Mouse (Mus musculus): Measurements from ENCODE around the gene Ms4a5. TPM values are rescaled to one million over a fixed set of nuclear protein-coding genes. Genes with fewer than 3 reads are reported as not detected.
"Not testable (repeated sequence)": the region's sequence is repeated elsewhere in the genome, so short reads cannot be mapped to it uniquely, and the experiment has no call there.

The Ms4a5 gene
- polyA plus RNA-seq, 1 experiment from 2014 or later, result not detected

DNA sequence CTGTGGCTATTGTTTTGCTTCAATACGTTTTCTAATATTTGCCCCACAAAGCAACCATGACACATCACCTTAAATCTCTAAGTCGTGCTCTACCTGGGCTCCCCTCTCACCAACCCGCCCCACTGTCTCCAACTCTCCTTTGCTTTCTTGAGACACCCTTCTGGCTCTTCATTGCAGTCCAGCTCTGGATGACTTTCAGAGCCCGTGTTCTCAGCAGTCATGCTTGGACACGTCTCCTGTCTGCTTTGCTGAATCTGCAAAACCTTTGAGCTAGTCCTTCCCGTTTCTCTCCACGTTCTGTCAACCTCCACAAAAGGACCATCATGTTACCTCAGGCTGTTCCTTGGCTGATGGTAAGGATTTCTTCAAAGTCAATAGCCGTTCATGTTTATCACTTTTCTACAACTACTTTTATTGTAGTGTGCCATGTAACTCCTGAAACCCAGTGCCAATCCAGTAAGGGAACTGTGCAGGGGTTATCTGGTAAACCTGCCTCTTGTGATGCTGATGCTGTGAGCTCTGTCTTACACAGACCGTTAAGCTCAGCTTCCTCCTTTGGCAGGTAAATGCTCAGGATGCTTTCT, 19.0 kb downstream of the Ms4a5 start:
- 86% methylated on average over 9 of the region's 9 CpGs for WGBS
- no peaks in the 10 kb centered on the region for H3K27me3 ChIP-seq
- no peak for ATAC-seq (ENCODE audit: low read depth)
- no peaks in the 10 kb centered on the region for H3K4me1 ChIP-seq (replicated peaks)
- no peaks in the 10 kb centered on the region for H3K36me3 ChIP-seq
- H3K4me2 ChIP-seq, result no peak overlapping the region
- no peaks in the 10 kb centered on the region for H3K9me3 ChIP-seq
- H3K4me3 ChIP-seq, result no peak overlapping the region
- no peak overlapping the region for H3K9ac ChIP-seq
- no peak overlapping the region for H3K27ac ChIP-seq (replicated peaks)

- no peak for ATAC-seq (ENCODE audit: low read depth)
Observed at GRCm38 (mm10) chr19:11263549-11263948, 20.1 kb downstream of the Ms4a5 start.

GRCm38 (mm10) chr19:11262932-11263331, 20.7 kb downstream of the Ms4a5 start:
- H3K36me3 ChIP-seq; H3K4me3 ChIP-seq; H3K4me1 ChIP-seq (replicated peaks); ATAC-seq (ENCODE audit: low read depth); H3K9ac ChIP-seq; H3K4me2 ChIP-seq; H3K9me3 ChIP-seq; H3K27me3 ChIP-seq; H3K27ac ChIP-seq (replicated peaks): not testable (repeated sequence)
- 78% methylated on average over 4 of the region's 4 CpGs for WGBS

More at GRCm38 (mm10) chr19:11263549-11263948, 20.1 kb downstream of the Ms4a5 start:
- no peak overlapping the region for H3K4me2 ChIP-seq
- H3K27ac ChIP-seq (replicated peaks), result no peak overlapping the region
- H3K9me3 ChIP-seq, result no peaks in the 10 kb centered on the region
- no peak overlapping the region for H3K9ac ChIP-seq
- 93% methylated on average over 3 of the region's 3 CpGs for WGBS
- H3K36me3 ChIP-seq, result no peaks in the 10 kb centered on the region
- H3K27me3 ChIP-seq, result no peaks in the 10 kb centered on the region
- no peak overlapping the region for H3K4me3 ChIP-seq
- H3K4me1 ChIP-seq (replicated peaks), result no peaks in the 10 kb centered on the region

- WGBS, result 81% methylated on average over 2 of the region's 2 CpGs
- no peak overlapping the region for H3K9ac ChIP-seq
- no peaks in the 10 kb centered on the region for H3K36me3 ChIP-seq
- no peak overlapping the region for H3K4me3 ChIP-seq
- no peak overlapping the region for H3K4me2 ChIP-seq
- H3K27ac ChIP-seq (replicated peaks), result no peak overlapping the region
- ATAC-seq (ENCODE audit: low read depth), result no peak
- no peaks in the 10 kb centered on the region for H3K4me1 ChIP-seq (replicated peaks)
- H3K27me3 ChIP-seq, result no peaks in the 10 kb centered on the region
- H3K9me3 ChIP-seq, result no peaks in the 10 kb centered on the region
Observed at GRCm38 (mm10) chr19:11261522-11261921, 22.2 kb downstream of the Ms4a5 start.

GRCm38 (mm10) chr19:11244230-11244629, 39.4 kb downstream of the Ms4a5 start:
- Histone ChIP-seq H3K27ac (replicated peaks) (no peak overlapping the region), H3K4me2 (no peak overlapping the region), H3K36me3 (no peaks in the 10 kb centered on the region), H3K9me3 (no peaks in the 10 kb centered on the region), H3K9ac (no peak overlapping the region), H3K27me3 (no peaks in the 10 kb centered on the region), H3K4me3 (no peak overlapping the region), H3K4me1 (replicated peaks) (no peaks in the 10 kb centered on the region)
- ATAC-seq (ENCODE audit: low read depth), result no peak

DNA sequence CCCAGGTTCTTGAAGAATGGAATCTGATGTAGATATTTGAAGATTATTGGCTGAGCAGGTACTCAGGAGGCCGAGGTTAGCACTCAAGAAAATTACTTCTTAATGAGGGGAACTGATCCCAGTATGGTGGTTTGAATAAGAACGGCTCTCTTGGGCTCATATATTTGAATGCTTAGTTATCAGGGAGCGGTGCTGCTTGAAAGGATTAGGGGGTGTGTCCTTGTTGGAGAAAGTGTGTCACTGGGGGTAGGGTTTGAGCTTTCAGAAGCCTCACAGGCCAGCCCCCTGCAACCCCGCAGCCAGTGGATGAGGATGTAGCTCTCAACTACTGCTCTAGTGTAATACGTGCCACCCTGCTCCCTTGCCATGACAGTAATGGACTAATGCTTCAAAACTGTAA, 41.1 kb downstream of the Ms4a5 start:
- H3K27me3 ChIP-seq, result no peaks in the 10 kb centered on the region
- no peak overlapping the region for H3K27ac ChIP-seq (replicated peaks)
- no peaks in the 10 kb centered on the region for H3K36me3 ChIP-seq
- ATAC-seq (ENCODE audit: low read depth), result peak; percentile 40; the same call in 1 of the 2 replicates
- no peak overlapping the region for H3K9ac ChIP-seq
- H3K4me2 ChIP-seq, result no peak overlapping the region
- no peak overlapping the region for H3K4me3 ChIP-seq
- no peaks in the 10 kb centered on the region for H3K9me3 ChIP-seq
- no peaks in the 10 kb centered on the region for H3K4me1 ChIP-seq (replicated peaks)
- WGBS, result 53% methylated on average over 5 of the region's 5 CpGs

GRCm38 (mm10) chr19:11235820-11236219, 47.9 kb downstream of the Ms4a5 start:
- Histone ChIP-seq H3K36me3 (no peaks in the 10 kb centered on the region), H3K4me3 (no peak overlapping the region), H3K4me2 (no peak overlapping the region), H3K27me3 (no peaks in the 10 kb centered on the region), H3K27ac (replicated peaks) (no peak overlapping the region), H3K9ac (no peak overlapping the region), H3K9me3 (no peaks in the 10 kb centered on the region), H3K4me1 (replicated peaks) (no peaks in the 10 kb centered on the region)
- ATAC-seq (ENCODE audit: low read depth), result no peak

- Histone ChIP-seq H3K4me2 (no peak overlapping the region), H3K27me3 (no peaks in the 10 kb centered on the region), H3K9me3 (no peaks in the 10 kb centered on the region), H3K27ac (replicated peaks) (no peak overlapping the region), H3K4me1 (replicated peaks) (no peaks in the 10 kb centered on the region), H3K9ac (no peak overlapping the region), H3K36me3 (no peaks in the 10 kb centered on the region), H3K4me3 (no peak overlapping the region)
- no peak for ATAC-seq (ENCODE audit: low read depth)
- WGBS, result 71% methylated on average over 5 of the region's 5 CpGs
Observed at GRCm38 (mm10) chr19:11234921-11235735, 48.5 kb downstream of the Ms4a5 start.

- no peaks in the 10 kb centered on the region for H3K27me3 ChIP-seq
- H3K4me1 ChIP-seq (replicated peaks), result no peaks in the 10 kb centered on the region
- no peak overlapping the region for H3K27ac ChIP-seq (replicated peaks)
- no peaks in the 10 kb centered on the region for H3K36me3 ChIP-seq
- H3K4me2 ChIP-seq, result no peak overlapping the region
- 82% methylated on average over 5 of the region's 5 CpGs for WGBS
- no peak overlapping the region for H3K4me3 ChIP-seq
- ATAC-seq (ENCODE audit: low read depth), result no peak
- no peaks in the 10 kb centered on the region for H3K9me3 ChIP-seq
- no peak overlapping the region for H3K9ac ChIP-seq
Observed at GRCm38 (mm10) chr19:11234244-11234643, 49.4 kb downstream of the Ms4a5 start.

DNA sequence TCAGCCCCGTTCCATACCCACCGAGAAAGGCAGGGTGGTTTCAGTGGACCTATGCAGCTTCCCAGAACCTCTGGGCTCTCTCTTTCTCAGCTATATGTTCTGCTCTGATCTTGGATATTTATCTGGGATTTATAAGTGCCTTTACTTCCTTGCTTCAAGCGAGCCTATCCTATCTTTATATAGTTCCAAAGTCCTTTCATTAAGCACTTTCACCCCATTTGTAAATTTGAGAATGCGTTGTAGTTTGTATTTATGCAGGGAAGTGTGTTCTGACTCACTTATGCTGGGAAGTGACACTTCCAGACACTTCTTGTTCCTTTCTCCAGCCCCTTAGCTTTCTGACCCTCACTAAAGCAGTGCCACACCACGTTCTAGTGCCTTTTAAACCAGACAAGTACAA, 51.3 kb downstream of the Ms4a5 start, which contains the start of gene Ms4a12:
Gene Ms4a12 (minus strand): TSS at position 101 of the 400 bp plus-strand sequence.
- no peaks in the 10 kb centered on the region for H3K4me1 ChIP-seq (replicated peaks)
- no peak for ATAC-seq (ENCODE audit: low read depth)
- 70% methylated on average over 5 of the region's 5 CpGs for WGBS
- no peak within 1 kb of the TSS for H3K4me2 ChIP-seq
- no peaks in the 10 kb centered on the region for H3K9me3 ChIP-seq
- no peak within 1 kb of the TSS for H3K4me3 ChIP-seq
- H3K27ac ChIP-seq (replicated peaks), result no peak within 1 kb of the TSS
- H3K27me3 ChIP-seq, result no peaks in the 10 kb centered on the region
- H3K36me3 ChIP-seq, result no peaks in the 10 kb centered on the region
- H3K9ac ChIP-seq, result no peak within 1 kb of the TSS

Data from neural tube, embryonic 13.5 days (tissue).